Mouse (Mus musculus) E14TG2a.4 (cell line): ENCODE measurements around the gene Mipol1.

ENCODE experiments used
- CTCF ChIP-seq: conservative IDR thresholded peaks from 2 replicates; pipeline ENCODE4 v1.5.1; 2014; ENCODE audit warnings: low read length
- NANOG ChIP-seq: IDR thresholded peaks from 2 replicates; pipeline ENCODE4 v1.6.1; 2014; ENCODE audit warnings: borderline replicate concordance, low read length, mixed read lengths
- POU5F1 ChIP-seq: IDR thresholded peaks from 2 replicates; pipeline ENCODE4 v1.6.1; 2014; ENCODE audit warnings: low read length, borderline replicate concordance

DNA sequence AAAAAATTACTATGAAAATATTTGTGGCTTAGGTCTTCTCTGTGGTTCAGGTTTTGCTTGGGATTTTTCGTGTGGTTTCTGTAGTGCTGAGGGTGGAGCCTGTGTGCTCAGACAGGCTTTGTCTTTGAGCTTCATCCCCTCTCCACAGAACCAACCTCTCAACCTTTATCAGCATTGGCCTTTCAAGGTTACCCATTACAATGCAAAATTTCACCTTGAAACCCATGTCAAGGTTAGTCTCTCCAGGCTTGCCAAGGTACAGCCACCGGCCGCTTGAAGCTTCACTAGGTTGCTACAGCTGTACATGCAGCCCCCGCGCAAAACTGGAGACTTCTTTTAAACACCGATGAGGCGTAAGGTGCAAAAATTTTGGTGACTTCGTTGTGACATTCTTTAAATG lies 241.6 kb downstream of the Mipol1 start:
- no peak for TF ChIP-seq CTCF
- no peak for TF ChIP-seq POU5F1
- TF ChIP-seq NANOG: no peak
